Mouse (Mus musculus) olfactory bulb, adult 2 months (tissue): ENCODE measurements at regions not wholly inside any gene's neighbourhood (a gene's known extent, or its start where the extent isn't known, plus 50 kb on each side); places are given as distances from the start of the nearest gene placed in this dataset.

Experiments used
- H3K27ac ChIP-seq: fragments of 200-500 bp; 2 replicates; pipeline ENCODE4 v1.5.1; 2012; ENCODE audit warnings: low read depth, low read length; ENCODE audit not compliant: insufficient read depth
- H3K4me1 ChIP-seq: fragments of 200-500 bp; 2 replicates; pipeline ENCODE4 v1.6.1; 2012; ENCODE audit warnings: low read length; ENCODE audit not compliant: control insufficient read depth, insufficient read depth
- H3K4me3 ChIP-seq: fragments of 200-500 bp; 2 replicates; pipeline ENCODE4 v1.5.1; 2012; ENCODE audit warnings: mild to moderate bottlenecking, low read depth, low read length, moderate library complexity; ENCODE audit not compliant: insufficient read depth
- CTCF ChIP-seq: fragments of 200-500 bp; IDR thresholded peaks from 2 replicates; pipeline ENCODE4 v1.5.1; 2012; ENCODE audit warnings: low read depth, mild to moderate bottlenecking, low read length, moderate library complexity; ENCODE audit not compliant: insufficient read depth
- POLR2A ChIP-seq: fragments of 200-500 bp; IDR thresholded peaks from 2 replicates; pipeline ENCODE4 v1.6.1; 2012; ENCODE audit warnings: mild to moderate bottlenecking, low read depth, low read length, moderate library complexity; ENCODE audit not compliant: insufficient read depth
- WGBS: fragments of 180-500 bp; shearing (Covaris S2); methylation state at CpG from one replicate; pipeline ENCODE4 v1.1.7; 2018; 5-methylcytosine and 5-hydroxymethylcytosine counted together

DNA sequence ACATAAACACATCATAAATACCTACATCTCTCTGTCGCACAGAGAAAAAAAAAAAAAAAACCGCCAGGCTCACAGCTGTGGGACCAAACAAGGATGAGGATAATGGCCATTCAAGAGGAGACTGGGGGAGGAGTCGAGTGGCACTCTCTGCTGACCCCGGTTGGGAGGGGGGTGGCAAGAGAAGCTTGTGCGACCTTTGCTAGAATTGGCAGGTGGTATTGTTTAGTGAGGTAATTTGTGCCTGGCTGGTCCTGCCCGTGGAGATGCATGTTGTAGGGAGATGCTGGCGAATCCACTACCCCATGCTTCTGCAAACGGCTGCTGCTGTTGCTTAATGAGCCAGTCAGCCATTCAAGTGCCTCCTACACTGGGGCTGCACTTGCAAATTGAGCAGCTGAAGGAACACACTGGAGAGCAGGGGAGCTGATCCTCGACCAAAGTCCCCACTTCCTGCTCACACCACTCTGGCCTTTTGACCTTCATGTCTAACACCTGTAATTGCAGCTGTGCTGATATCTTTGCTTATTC lies 66.5 kb upstream of the Lmo2 start:
- H3K4me3 ChIP-seq, result no peak overlapping the region
- no peak overlapping the region for H3K27ac ChIP-seq
- TF ChIP-seq POLR2A (no peak), CTCF (no peak)
- WGBS, result 14% methylated on average over 9 of the region's 9 CpGs
- peaks cover 19% of the 10 kb centered on the region for H3K4me1 ChIP-seq

DNA sequence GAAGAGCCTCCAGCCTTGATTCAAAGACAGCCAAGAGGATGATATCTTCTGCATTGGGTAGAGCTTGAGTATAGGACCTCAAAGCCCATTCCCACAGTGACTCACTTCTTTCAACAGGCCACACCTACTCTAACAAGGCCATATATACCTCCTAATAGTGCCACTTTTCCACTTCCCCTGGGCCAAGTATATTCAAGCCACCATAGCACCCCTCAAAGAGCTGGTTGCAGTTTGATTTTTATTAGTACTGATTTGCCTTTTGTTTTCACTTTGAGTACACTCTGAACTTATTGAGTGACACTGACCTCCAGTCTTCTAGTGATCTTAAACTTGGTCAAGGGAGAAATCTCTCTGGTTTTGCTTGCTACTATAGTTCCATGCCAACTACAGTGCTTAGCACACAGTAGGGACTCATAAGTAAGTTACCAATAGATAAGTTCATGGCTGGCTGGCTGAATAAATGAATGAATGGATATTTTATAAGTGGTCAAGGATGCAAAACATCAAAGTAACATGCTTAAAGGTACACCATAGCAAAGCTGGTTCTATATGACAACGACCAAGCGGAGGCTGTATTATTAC lies 64.5 kb upstream of the Lmo2 start:
- TF ChIP-seq POLR2A (no peak), CTCF (no peak)
- WGBS, result 99% methylated on average over 2 of the region's 2 CpGs

DNA sequence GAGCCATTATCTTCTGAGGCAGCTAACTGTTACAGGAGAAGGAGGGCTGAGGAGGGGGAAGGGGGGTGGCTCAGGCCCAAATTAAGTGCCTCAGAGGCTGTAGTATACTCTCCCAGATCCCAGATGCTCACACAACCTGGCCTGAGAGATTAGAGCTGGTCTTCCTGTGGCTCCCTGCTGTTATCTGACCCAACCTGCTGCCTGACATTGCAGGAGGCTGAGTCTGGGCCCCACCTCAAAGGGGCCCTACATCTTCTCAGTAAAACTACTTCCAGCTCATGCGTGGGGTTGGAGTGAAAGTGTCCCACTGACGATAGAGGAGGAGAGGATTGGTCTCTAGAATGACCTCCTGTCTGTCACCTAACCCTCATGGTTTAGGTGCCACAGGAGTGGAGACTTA lies 64.0 kb upstream of the Lmo2 start:
- Histone ChIP-seq H3K4me1 (peaks cover 19% of the 10 kb centered on the region), H3K27ac (no peak overlapping the region), H3K4me3 (no peak overlapping the region)
- no peak for TF ChIP-seq CTCF
- no peak for TF ChIP-seq POLR2A
- 76% methylated on average over 2 of the region's 2 CpGs for WGBS

More for the DNA sequence above, 64.5 kb upstream of the Lmo2 start:
- peaks cover 19% of the 10 kb centered on the region for H3K4me1 ChIP-seq
- no peak overlapping the region for H3K27ac ChIP-seq
- H3K4me3 ChIP-seq, result no peak overlapping the region

DNA sequence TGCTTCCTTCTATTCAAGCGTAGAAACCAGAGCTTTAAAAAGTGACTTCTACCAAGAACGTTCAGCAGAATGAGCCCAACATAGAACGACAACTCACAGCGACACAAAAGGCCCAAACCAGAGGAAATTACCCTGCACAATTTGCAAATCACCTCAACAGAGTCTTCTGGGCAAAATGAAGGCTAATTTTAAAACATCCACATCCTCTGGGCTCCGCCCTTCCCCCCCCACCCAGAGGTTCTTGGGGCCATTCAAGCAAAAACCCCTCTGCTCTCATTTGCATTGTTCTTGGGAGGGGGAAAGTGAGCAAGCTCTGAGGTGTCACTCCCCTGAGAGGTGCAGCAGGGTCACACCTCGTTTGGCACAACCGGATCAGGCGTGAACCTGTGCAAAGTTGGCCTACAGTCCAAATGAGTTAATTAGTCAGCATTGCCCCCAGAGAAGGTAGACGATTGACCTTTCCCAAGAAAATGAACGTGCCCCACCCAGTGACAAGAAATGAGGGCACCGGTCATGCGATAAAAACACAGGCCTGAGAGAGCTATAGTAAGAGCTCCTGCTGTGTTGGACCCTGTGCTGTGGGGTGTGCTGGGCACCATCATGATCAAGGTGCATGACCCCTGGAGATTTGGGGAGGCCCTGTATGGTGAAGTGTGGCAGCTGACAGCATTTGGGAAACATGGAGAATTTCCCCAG lies 62.7 kb upstream of the Lmo2 start:
- peaks cover 19% of the 10 kb centered on the region for H3K4me1 ChIP-seq
- no peak overlapping the region for H3K4me3 ChIP-seq
- H3K27ac ChIP-seq, result no peak overlapping the region
- no peak for TF ChIP-seq CTCF
- TF ChIP-seq POLR2A, result no peak
- WGBS, result 72% methylated on average over 12 of the region's 12 CpGs

DNA sequence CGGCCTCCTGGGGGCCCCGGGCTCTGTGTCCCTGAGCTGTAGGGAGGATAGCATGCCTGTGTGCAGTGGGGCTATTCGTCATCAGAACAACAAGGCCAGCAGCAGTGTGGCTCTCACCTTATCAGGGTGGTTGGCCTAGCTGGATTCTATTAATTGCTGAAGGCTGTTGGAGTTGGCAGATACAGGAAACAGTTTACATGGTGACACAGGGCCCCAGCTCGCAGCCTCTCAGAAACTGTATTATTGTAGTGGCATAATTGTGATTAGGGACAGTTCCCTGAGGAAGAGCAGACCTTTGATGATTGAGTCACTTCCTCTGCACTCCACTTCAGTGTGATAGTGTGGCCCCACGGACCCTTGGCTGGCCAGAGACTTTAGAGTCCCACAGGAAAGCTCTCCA lies 61.6 kb upstream of the Lmo2 start:
- Histone ChIP-seq H3K27ac (no peak overlapping the region), H3K4me3 (no peak overlapping the region), H3K4me1 (peaks cover 16% of the 10 kb centered on the region)
- TF ChIP-seq CTCF, result no peak
- no peak for TF ChIP-seq POLR2A
- WGBS, result 81% methylated on average over 5 of the region's 5 CpGs

DNA sequence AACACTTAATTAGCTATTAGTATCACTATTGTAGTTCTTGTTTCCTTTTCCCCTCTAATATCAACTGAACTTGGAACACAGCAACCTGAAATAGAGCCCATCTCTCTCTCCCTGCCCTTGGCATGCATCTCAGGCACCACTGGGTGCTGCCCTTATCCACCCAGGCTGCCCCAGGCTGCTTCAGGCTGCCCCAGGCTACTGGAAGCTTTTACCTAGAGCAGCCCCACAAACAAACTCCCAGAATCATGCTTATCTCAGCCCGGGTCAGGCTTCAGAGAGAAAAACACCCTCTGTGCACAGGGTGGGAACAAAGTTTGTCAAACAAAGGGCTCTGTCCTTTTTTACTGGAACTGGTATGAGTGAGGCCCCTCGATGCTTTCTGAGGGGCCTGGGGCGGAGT lies 61.0 kb upstream of the Lmo2 start:
- TF ChIP-seq CTCF (no peak), POLR2A (no peak)
- Histone ChIP-seq H3K4me3 (no peak overlapping the region), H3K27ac (no peak overlapping the region), H3K4me1 (peaks cover 10% of the 10 kb centered on the region)
- 61% methylated on average over 3 of the region's 3 CpGs for WGBS

DNA sequence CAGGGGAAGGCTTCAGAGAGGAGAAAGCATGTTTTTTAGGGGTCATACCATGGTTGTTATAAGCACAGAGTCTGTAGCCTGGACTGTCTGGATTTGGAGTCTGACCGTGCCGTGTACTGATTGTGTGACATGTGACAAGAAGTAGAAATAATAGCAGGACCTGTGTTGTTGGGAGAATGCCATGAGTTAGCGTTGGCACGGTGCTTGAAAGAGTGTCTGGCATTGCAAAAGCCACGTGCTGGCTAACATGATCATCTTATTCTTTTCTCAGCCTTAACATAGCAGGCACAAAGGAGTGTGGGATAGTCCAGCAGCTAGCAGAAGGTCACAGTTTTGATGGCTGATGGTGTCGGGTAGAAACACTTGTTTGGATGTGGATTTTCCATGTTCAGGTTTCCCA lies 58.1 kb upstream of the Lmo2 start:
- WGBS, result 82% methylated on average over 6 of the region's 6 CpGs
- Histone ChIP-seq H3K4me1 (peaks cover 12% of the 10 kb centered on the region), H3K27ac (no peak overlapping the region), H3K4me3 (no peak overlapping the region)
- no peak for TF ChIP-seq CTCF
- no peak for TF ChIP-seq POLR2A

DNA sequence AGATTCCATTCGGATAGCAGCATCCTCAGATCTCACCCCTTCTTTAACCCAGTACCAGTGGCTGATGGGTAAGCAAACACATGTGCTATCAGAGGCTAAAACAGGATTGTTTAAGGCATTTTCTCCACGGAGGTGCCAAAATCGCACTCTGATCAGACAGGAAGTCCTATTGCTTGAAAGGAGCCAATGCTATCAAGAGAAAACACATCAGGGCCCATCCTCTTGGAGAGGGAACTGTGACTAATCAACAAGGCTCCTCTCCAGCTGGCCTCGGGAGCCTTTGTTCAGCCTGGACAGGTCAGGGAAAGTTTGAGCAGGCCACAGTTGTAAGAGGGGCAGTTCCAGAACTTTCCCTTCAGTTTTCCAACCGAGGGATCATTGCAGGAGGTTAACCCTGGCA lies 57.4 kb upstream of the Lmo2 start:
- H3K4me3 ChIP-seq, result no peak overlapping the region
- H3K4me1 ChIP-seq, result peaks cover 5% of the 10 kb centered on the region
- WGBS, result 78% methylated on average over 5 of the region's 5 CpGs
- TF ChIP-seq CTCF (no peak), POLR2A (no peak)
- H3K27ac ChIP-seq, result no peak overlapping the region

DNA sequence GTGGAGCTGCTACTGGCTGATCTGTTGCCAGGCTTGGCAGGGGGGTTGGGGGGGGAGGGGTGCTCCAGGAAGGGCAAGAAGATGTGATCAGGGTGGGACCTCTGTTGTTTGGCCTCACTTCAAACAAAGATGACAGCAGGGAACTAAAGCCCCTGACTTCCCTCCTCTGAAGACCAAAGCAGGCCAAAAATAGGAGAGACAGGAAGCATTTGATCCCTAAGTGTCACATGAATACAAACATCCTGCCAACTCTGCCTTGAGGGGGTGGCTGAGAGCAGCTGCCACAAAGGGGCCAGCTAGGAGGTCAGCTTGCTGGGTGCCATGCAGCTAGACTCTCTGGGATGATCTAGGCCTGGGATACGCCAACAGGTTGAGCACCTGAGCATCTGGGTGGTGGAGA lies 56.3 kb upstream of the Lmo2 start:
- H3K4me3 ChIP-seq, result no peak overlapping the region
- 100% methylated on average over 1 of the region's 1 CpGs for WGBS
- no peak for TF ChIP-seq CTCF
- no peak for TF ChIP-seq POLR2A
- H3K4me1 ChIP-seq, result peaks cover 7% of the 10 kb centered on the region
- H3K27ac ChIP-seq, result no peak overlapping the region

DNA sequence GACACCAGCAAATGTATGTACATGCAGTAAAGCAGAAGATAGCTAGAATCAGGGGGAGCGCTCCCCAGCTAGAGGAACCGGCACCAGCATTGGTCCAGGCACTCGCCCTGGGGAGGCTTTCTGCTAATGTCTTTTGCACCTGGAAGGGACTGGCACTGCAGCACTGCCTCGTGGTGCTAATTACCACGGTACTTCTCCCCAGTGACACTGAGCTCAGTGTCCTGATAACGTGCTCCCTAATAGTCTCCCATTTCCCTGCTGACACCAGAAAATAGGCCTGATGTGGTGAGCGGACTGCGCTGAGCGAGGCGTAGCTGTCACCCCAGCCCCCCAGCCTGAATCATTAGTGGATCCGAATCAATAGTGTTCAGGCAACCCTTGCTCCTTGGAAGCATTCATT lies 55.0 kb upstream of the Lmo2 start:
- H3K4me1 ChIP-seq, result peaks cover 10% of the 10 kb centered on the region
- 58% methylated on average over 11 of the region's 11 CpGs for WGBS
- no peak overlapping the region for H3K4me3 ChIP-seq
- no peak for TF ChIP-seq CTCF
- H3K27ac ChIP-seq, result no peak overlapping the region
